Mouse (Mus musculus): ENCODE measurements around the gene Mup5.

GRCm38 (mm10) chr4:61815602-61816001 lies 19.4 kb downstream of the Mup5 start:
- TF ChIP-seq CTCF (IDR thresholded peaks at IDR 0.05; ENCODE audit: borderline replicate concordance, extremely low read depth, insufficient read depth, insufficient read length): no peak
- TF ChIP-seq POLR2A (IDR thresholded peaks at IDR 0.05; ENCODE audit: borderline replicate concordance, extremely low read depth, insufficient read depth, insufficient read length, poor library complexity, severe bottlenecking): no peak
